Mouse (Mus musculus) forebrain, embryonic 12.5 days (tissue): ENCODE measurements around the gene Zfp668. TPM values are rescaled to one million over a fixed set of nuclear protein-coding genes. Genes with fewer than 3 reads are reported as not detected.
A peak's percentile ranks its signal among the peaks of the same experiment; 100 is the strongest.

ENCODE experiments used
- ATAC-seq: fragments of 200-750 bp; cut with Nextera tagmentation; 2 replicates; pipeline ENCODE4 v1.8.0; 2017; ENCODE audit warnings: moderate TSS enrichment; ENCODE audit not compliant: low FRiP score
- H3K27ac ChIP-seq: fragments of 300-500 bp; sonication (generic); 2 replicates; pipeline ENCODE4 v1.5.1; 2016; ENCODE audit warnings: mild to moderate bottlenecking
- H3K27me3 ChIP-seq: fragments of 300-500 bp; sonication (generic); 2 replicates; pipeline ENCODE4 v1.6.1; 2016; ENCODE audit warnings: mild to moderate bottlenecking
- H3K36me3 ChIP-seq: fragments of 300-500 bp; sonication (generic); replicated peaks from 2 replicates; pipeline ENCODE4 v1.6.1; 2016; ENCODE audit warnings: mild to moderate bottlenecking
- H3K4me1 ChIP-seq: fragments of 300-500 bp; sonication (generic); 2 replicates; pipeline ENCODE4 v1.6.1; 2016
- H3K4me2 ChIP-seq: fragments of 300-500 bp; sonication (generic); 2 replicates; pipeline ENCODE4 v1.6.1; 2016; ENCODE audit warnings: mild to moderate bottlenecking, moderate library complexity
- H3K4me3 ChIP-seq: fragments of 300-500 bp; sonication (generic); replicated peaks from 2 replicates; pipeline ENCODE4 v1.5.1; 2016; ENCODE audit warnings: mild to moderate bottlenecking
- H3K9ac ChIP-seq: fragments of 300-500 bp; sonication (generic); 2 replicates; pipeline ENCODE4 v1.6.1; 2016; ENCODE audit warnings: mild to moderate bottlenecking
- H3K9me3 ChIP-seq: fragments of 300-500 bp; sonication (generic); 2 replicates; pipeline ENCODE4 v1.6.1; 2016
- WGBS: fragments of 180-500 bp; shearing (Covaris S2); methylation state at CpG from one replicate; pipeline ENCODE4 v1.1.7; 2016; 5-methylcytosine and 5-hydroxymethylcytosine counted together
- polyA plus RNA-seq: library from polyadenylated mRNA; unstranded; fragments of >200 nt; fragmentation: Nextera tagmentation; extraction: Ambion mirVana; gene quantifications from 2 replicates; pipeline ENCODE4 v1.2.1, GENCODE M21; 2016

Zfp668 gene
- polyA plus RNA-seq, 1 experiment from 2014 or later, result 33.9 TPM

- ATAC-seq, result no peak
- Histone ChIP-seq H3K4me1 (peaks cover 16% of the 10 kb centered on the region), H3K36me3 (peaks cover 79% of the 10 kb centered on the region), H3K27me3 (no peaks in the 10 kb centered on the region), H3K27ac (no peak overlapping the region), H3K4me2 (no peak overlapping the region), H3K4me3 (no peak overlapping the region), H3K9me3 (no peaks in the 10 kb centered on the region), H3K9ac (no peak overlapping the region)
- 85% methylated on average over 3 of the region's 3 CpGs for WGBS
Observed at GRCm38 (mm10) chr7:127887781-127888180, 11.2 kb upstream of the Zfp668 start.

- no peak overlapping the region for H3K9ac ChIP-seq
- H3K4me1 ChIP-seq, result peaks cover 22% of the 10 kb centered on the region
- ATAC-seq, result no peak
- no peaks in the 10 kb centered on the region for H3K9me3 ChIP-seq
- H3K4me3 ChIP-seq, result no peak overlapping the region
- 86% methylated on average over 8 of the region's 8 CpGs for WGBS
- no peaks in the 10 kb centered on the region for H3K27me3 ChIP-seq
- no peak overlapping the region for H3K27ac ChIP-seq
- peaks cover 85% of the 10 kb centered on the region for H3K36me3 ChIP-seq
- H3K4me2 ChIP-seq, result no peak overlapping the region
Observed at GRCm38 (mm10) chr7:127887191-127887590, 10.6 kb upstream of the Zfp668 start.

GRCm38 (mm10) chr7:127886551-127886950 is 9.9 kb upstream of the Zfp668 start:
- Histone ChIP-seq H3K9me3 (no peaks in the 10 kb centered on the region), H3K36me3 (peaks cover 92% of the 10 kb centered on the region), H3K27ac (no peak overlapping the region), H3K4me3 (no peak overlapping the region), H3K4me2 (no peak overlapping the region), H3K4me1 (peaks cover 22% of the 10 kb centered on the region), H3K27me3 (no peaks in the 10 kb centered on the region), H3K9ac (no peak overlapping the region)
- ATAC-seq, result no peak
- 93% methylated on average over 6 of the region's 6 CpGs for WGBS

- H3K9me3 ChIP-seq, result no peaks in the 10 kb centered on the region
- peaks cover 22% of the 10 kb centered on the region for H3K4me1 ChIP-seq
- H3K4me2 ChIP-seq, result no peak overlapping the region
- WGBS, result 80% methylated on average over 6 of the region's 6 CpGs
- peaks cover 98% of the 10 kb centered on the region for H3K36me3 ChIP-seq
- ATAC-seq, result no peak
- H3K27ac ChIP-seq, result no peak overlapping the region
- H3K9ac ChIP-seq, result no peak overlapping the region
- no peaks in the 10 kb centered on the region for H3K27me3 ChIP-seq
- H3K4me3 ChIP-seq, result no peak overlapping the region
Observed at GRCm38 (mm10) chr7:127885951-127886350, 9.3 kb upstream of the Zfp668 start.

GRCm38 (mm10) chr7:127880431-127880830 is 3.8 kb upstream of the Zfp668 start:
- H3K4me3 ChIP-seq, result no peak overlapping the region
- H3K4me1 ChIP-seq, result peaks cover 31% of the 10 kb centered on the region
- no peak overlapping the region for H3K9ac ChIP-seq
- WGBS, result 87% methylated on average over 12 of the region's 12 CpGs
- no peaks in the 10 kb centered on the region for H3K27me3 ChIP-seq
- H3K4me2 ChIP-seq, result no peak overlapping the region
- no peaks in the 10 kb centered on the region for H3K9me3 ChIP-seq
- no peak for ATAC-seq
- no peak overlapping the region for H3K27ac ChIP-seq
- peaks cover 77% of the 10 kb centered on the region for H3K36me3 ChIP-seq

- Histone ChIP-seq H3K4me2 (no peak overlapping the region), H3K4me3 (no peak overlapping the region), H3K27me3 (no peaks in the 10 kb centered on the region), H3K9me3 (no peaks in the 10 kb centered on the region), H3K9ac (no peak overlapping the region), H3K27ac (no peak overlapping the region), H3K36me3 (peaks cover 66% of the 10 kb centered on the region), H3K4me1 (peaks cover 34% of the 10 kb centered on the region)
- WGBS, result 95% methylated on average over 9 of the region's 9 CpGs
- ATAC-seq, result no peak
Observed at GRCm38 (mm10) chr7:127879301-127879700, 2.7 kb upstream of the Zfp668 start.

DNA sequence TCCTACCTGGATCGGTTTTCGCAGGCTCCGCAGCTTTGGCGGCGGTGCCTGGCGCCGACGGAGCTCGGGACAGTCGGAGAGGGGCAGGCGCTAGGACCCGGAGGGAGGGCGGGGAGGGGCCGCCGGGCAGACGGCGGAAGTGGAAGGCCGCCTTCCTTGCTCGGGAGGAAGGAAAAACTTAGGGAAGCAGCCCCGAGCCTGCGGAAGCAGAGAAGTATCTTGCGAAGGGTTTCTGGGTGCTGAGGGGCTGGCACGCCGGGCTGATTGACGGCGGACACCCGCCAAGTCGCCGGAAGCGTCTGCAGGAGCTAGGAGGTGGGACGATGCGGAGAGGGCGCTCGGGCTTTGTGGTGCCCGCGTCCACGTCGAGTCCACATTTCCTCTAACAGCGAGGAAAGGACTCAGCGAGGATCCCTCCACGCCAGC is 574 bp downstream of the Zfp668 start, which contains the start of gene Zfp646:
Gene Zfp646 (plus strand): TSS at position 181 of the 426 bp plus-strand sequence.
- under 1% methylated on average over 41 of the region's 41 CpGs for WGBS
- ATAC-seq, result peak; percentile 90
- Histone ChIP-seq H3K4me2 (peak within 1 kb of the TSS; percentile 92), H3K9me3 (no peaks in the 10 kb centered on the region), H3K27me3 (no peaks in the 10 kb centered on the region), H3K4me3 (peak within 1 kb of the TSS; percentile 95), H3K4me1 (peaks cover 26% of the 10 kb centered on the region), H3K27ac (peak within 1 kb of the TSS; percentile 100), H3K9ac (peak within 1 kb of the TSS; percentile 97), H3K36me3 (peaks cover 46% of the 10 kb centered on the region)

- ATAC-seq, result peak; percentile 96
- Histone ChIP-seq H3K4me2 (peak overlapping the region; percentile 92), H3K27ac (peak overlapping the region; percentile 100), H3K36me3 (peaks cover 43% of the 10 kb centered on the region), H3K9me3 (no peaks in the 10 kb centered on the region), H3K27me3 (no peaks in the 10 kb centered on the region), H3K9ac (peak overlapping the region; percentile 97), H3K4me1 (peaks cover 26% of the 10 kb centered on the region), H3K4me3 (peak overlapping the region; percentile 95)
- WGBS, result 0% methylated on average over 43 of the region's 43 CpGs
Observed at GRCm38 (mm10) chr7:127875627-127876001, 1.0 kb downstream of the Zfp668 start.

- Histone ChIP-seq H3K4me2 (peak overlapping the region; percentile 92), H3K9ac (peak overlapping the region; percentile 97), H3K9me3 (no peaks in the 10 kb centered on the region), H3K27me3 (no peaks in the 10 kb centered on the region), H3K27ac (peak overlapping the region; percentile 100), H3K36me3 (peaks cover 41% of the 10 kb centered on the region), H3K4me1 (peaks cover 26% of the 10 kb centered on the region), H3K4me3 (peak overlapping the region; percentile 95)
- ATAC-seq, result peak; percentile 40
- WGBS, result 4% methylated on average over 20 of the region's 20 CpGs
Observed at GRCm38 (mm10) chr7:127874812-127875626, 1.6 kb downstream of the Zfp668 start.

GRCm38 (mm10) chr7:127870136-127870821 is 6.3 kb downstream of the Zfp668 start:
- no peaks in the 10 kb centered on the region for H3K9me3 ChIP-seq

DNA sequence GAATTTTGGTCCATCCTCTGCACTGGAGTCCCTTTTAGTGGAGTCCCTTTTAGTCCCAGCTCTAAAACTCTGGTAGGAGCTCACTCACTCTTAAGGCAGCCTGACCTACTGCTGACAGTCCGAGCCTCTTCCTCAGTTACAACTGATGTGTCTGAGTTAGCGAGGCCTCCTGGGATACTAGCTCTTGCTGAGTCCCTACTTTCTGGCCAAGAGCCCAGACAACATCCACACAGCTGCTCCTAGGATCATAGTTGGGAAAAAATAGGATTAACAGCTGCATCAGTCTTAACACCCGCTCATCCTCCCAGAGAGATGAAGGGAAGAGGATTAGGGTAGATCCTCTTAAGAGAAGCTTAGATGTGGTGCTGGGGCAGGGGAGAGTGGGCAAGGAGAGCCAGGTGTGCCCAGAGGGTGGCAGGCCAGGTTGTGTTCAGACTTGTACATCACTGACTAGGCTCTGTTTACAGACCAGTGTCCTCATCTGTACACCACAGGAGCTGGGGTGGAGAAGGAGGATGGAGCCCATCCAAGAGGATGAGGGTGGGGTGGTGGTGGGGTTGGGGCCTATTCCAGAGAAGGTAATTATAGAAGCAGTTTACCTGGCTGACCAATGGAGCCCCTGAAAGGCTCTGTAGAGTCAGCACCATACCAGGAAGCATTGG is 7.3 kb downstream of the Zfp668 start:
- peaks cover 13% of the 10 kb centered on the region for H3K4me1 ChIP-seq
- 82% methylated on average over 3 of the region's 3 CpGs for WGBS
- H3K9me3 ChIP-seq, result no peaks in the 10 kb centered on the region
- H3K36me3 ChIP-seq, result peaks cover 62% of the 10 kb centered on the region
- ATAC-seq, result no peak
- no peaks in the 10 kb centered on the region for H3K27me3 ChIP-seq
- H3K4me3 ChIP-seq, result no peak overlapping the region
- H3K4me2 ChIP-seq, result no peak overlapping the region
- H3K27ac ChIP-seq, result no peak overlapping the region
- no peak overlapping the region for H3K9ac ChIP-seq

More at GRCm38 (mm10) chr7:127870136-127870821, 6.3 kb downstream of the Zfp668 start:
- WGBS, result 77% methylated on average over 5 of the region's 5 CpGs
- ATAC-seq, result no peak
- Histone ChIP-seq H3K27ac (no peak overlapping the region), H3K4me2 (no peak overlapping the region), H3K4me1 (peaks cover 17% of the 10 kb centered on the region), H3K4me3 (no peak overlapping the region), H3K36me3 (peaks cover 52% of the 10 kb centered on the region), H3K9ac (no peak overlapping the region), H3K27me3 (no peaks in the 10 kb centered on the region)

- Histone ChIP-seq H3K4me2 (no peak overlapping the region), H3K4me1 (no peaks in the 10 kb centered on the region), H3K9ac (no peak overlapping the region), H3K9me3 (no peaks in the 10 kb centered on the region), H3K4me3 (no peak overlapping the region), H3K27me3 (no peaks in the 10 kb centered on the region), H3K36me3 (peaks cover 65% of the 10 kb centered on the region), H3K27ac (no peak overlapping the region)
- no peak for ATAC-seq
- 98% methylated on average over 18 of the region's 18 CpGs for WGBS
Observed at GRCm38 (mm10) chr7:127867641-127868040, 9.0 kb downstream of the Zfp668 start.
